Mouse (Mus musculus): ENCODE measurements around the gene Luc7l3. TPM values are rescaled to one million over a fixed set of nuclear protein-coding genes. Genes with fewer than 3 reads are reported as not detected.
A peak's percentile ranks its signal among the peaks of the same experiment; 100 is the strongest.

Gene Luc7l3
- polyA plus RNA-seq, 1 experiment from 2014 or later: 99.2 TPM

GRCm38 (mm10) chr11:94290062-94290740 is 31.6 kb downstream of the Luc7l3 start:
- WGBS (ENCODE audit: missing documents): 94% methylated on average over 10 of the region's 10 CpGs
- Histone ChIP-seq H3K36me3 (ENCODE audit: inconsistent target) (peaks cover 88% of the 10 kb centered on the region), H3K79me2 (ENCODE audit: inconsistent target) (peaks cover 6% of the 10 kb centered on the region; the same call in 1 of the 2 replicates), H3K27ac (no peak overlapping the region), H3K4me3 (ENCODE audit: inconsistent target) (no peak overlapping the region)

- Histone ChIP-seq H3K27ac (no peak overlapping the region), H3K36me3 (ENCODE audit: inconsistent target) (peaks cover 59% of the 10 kb centered on the region)
- 95% methylated on average over 5 of the region's 5 CpGs for WGBS (ENCODE audit: missing documents)
Measured at GRCm38 (mm10) chr11:94287105-94287504, 34.7 kb downstream of the Luc7l3 start.

GRCm38 (mm10) chr11:94285886-94286574 is 35.8 kb downstream of the Luc7l3 start:
- no peak overlapping the region for H3K4me3 ChIP-seq (ENCODE audit: inconsistent target)
- 91% methylated on average over 11 of the region's 11 CpGs for WGBS (ENCODE audit: missing documents)
- peaks cover 49% of the 10 kb centered on the region for H3K36me3 ChIP-seq (ENCODE audit: inconsistent target)
- no peaks in the 10 kb centered on the region for H3K79me2 ChIP-seq (ENCODE audit: inconsistent target)
- H3K27ac ChIP-seq: no peak overlapping the region

More at GRCm38 (mm10) chr11:94287105-94287504, 34.7 kb downstream of the Luc7l3 start:
- no peaks in the 10 kb centered on the region; the same call in 1 of the 2 replicates for H3K79me2 ChIP-seq (ENCODE audit: inconsistent target)
- no peak overlapping the region for H3K4me3 ChIP-seq (ENCODE audit: inconsistent target)

- peaks cover 25% of the 10 kb centered on the region for H3K36me3 ChIP-seq (ENCODE audit: inconsistent target)
- 99% methylated on average over 6 of the region's 6 CpGs for WGBS (ENCODE audit: missing documents)
- H3K27ac ChIP-seq: no peak overlapping the region
- H3K4me3 ChIP-seq (ENCODE audit: inconsistent target): no peak overlapping the region
- H3K79me2 ChIP-seq (ENCODE audit: inconsistent target): no peaks in the 10 kb centered on the region
Measured at GRCm38 (mm10) chr11:94283536-94284099, 38.2 kb downstream of the Luc7l3 start.

GRCm38 (mm10) chr11:94282291-94282690 is 39.5 kb downstream of the Luc7l3 start:
- WGBS (ENCODE audit: missing documents): 84% methylated on average over 3 of the region's 5 CpGs
- no peaks in the 10 kb centered on the region for H3K79me2 ChIP-seq (ENCODE audit: inconsistent target)
- H3K36me3 ChIP-seq (ENCODE audit: inconsistent target): peaks cover 12% of the 10 kb centered on the region
- H3K27ac ChIP-seq: no peak overlapping the region
- no peak overlapping the region for H3K4me3 ChIP-seq (ENCODE audit: inconsistent target)

- no peak within 1 kb of the TSS for H3K27ac ChIP-seq
- 81% methylated on average over 11 of the region's 11 CpGs for WGBS (ENCODE audit: missing documents)
Measured at GRCm38 (mm10) chr11:94281199-94282181, 40.3 kb downstream of the Luc7l3 start, which contains the start of gene Gm21885. Gene Gm21885 (plus strand): TSS chr11:94281873.

GRCm38 (mm10) chr11:94276869-94277337 is 44.9 kb downstream of the Luc7l3 start:
- no peaks in the 10 kb centered on the region for H3K36me3 ChIP-seq (ENCODE audit: inconsistent target)
- WGBS (ENCODE audit: missing documents): 7% methylated on average over 20 of the region's 20 CpGs
- peak overlapping the region; percentile 11; the same call in 1 of the 2 replicates for H3K4me3 ChIP-seq (ENCODE audit: inconsistent target)
- no peak overlapping the region for H3K27ac ChIP-seq
- H3K79me2 ChIP-seq (ENCODE audit: inconsistent target): no peaks in the 10 kb centered on the region

More at GRCm38 (mm10) chr11:94281199-94282181, 40.3 kb downstream of the Luc7l3 start, which contains the start of gene Gm21885:
- H3K36me3 ChIP-seq (ENCODE audit: inconsistent target): peaks cover 6% of the 10 kb centered on the region; the same call in 1 of the 2 replicates
- H3K4me3 ChIP-seq (ENCODE audit: inconsistent target): no peak within 1 kb of the TSS
- H3K79me2 ChIP-seq (ENCODE audit: inconsistent target): no peaks in the 10 kb centered on the region

GRCm38 (mm10) chr11:94275686-94276085 is 46.1 kb downstream of the Luc7l3 start:
- Histone ChIP-seq H3K79me2 (ENCODE audit: inconsistent target) (no peaks in the 10 kb centered on the region), H3K4me3 (ENCODE audit: inconsistent target) (no peak overlapping the region), H3K36me3 (ENCODE audit: inconsistent target) (no peaks in the 10 kb centered on the region), H3K27ac (no peak overlapping the region)
- WGBS (ENCODE audit: missing documents): 83% methylated on average over 2 of the region's 2 CpGs

- Histone ChIP-seq H3K27ac (no peak overlapping the region), H3K36me3 (ENCODE audit: inconsistent target) (no peaks in the 10 kb centered on the region), H3K4me3 (ENCODE audit: inconsistent target) (no peak overlapping the region), H3K79me2 (ENCODE audit: inconsistent target) (no peaks in the 10 kb centered on the region)
- WGBS (ENCODE audit: missing documents): 87% methylated on average over 7 of the region's 7 CpGs
Measured at GRCm38 (mm10) chr11:94275226-94275625, 46.6 kb downstream of the Luc7l3 start.

- H3K36me3 ChIP-seq (ENCODE audit: inconsistent target): no peaks in the 10 kb centered on the region
- H3K27ac ChIP-seq: no peak overlapping the region
- H3K79me2 ChIP-seq (ENCODE audit: inconsistent target): no peaks in the 10 kb centered on the region
- 87% methylated on average over 10 of the region's 10 CpGs for WGBS (ENCODE audit: missing documents)
- H3K4me3 ChIP-seq (ENCODE audit: inconsistent target): no peak overlapping the region
Measured at GRCm38 (mm10) chr11:94274206-94274867, 47.5 kb downstream of the Luc7l3 start.

GRCm38 (mm10) chr11:94272960-94273927 is 48.5 kb downstream of the Luc7l3 start:
- no peaks in the 10 kb centered on the region for H3K79me2 ChIP-seq (ENCODE audit: inconsistent target)
- H3K27ac ChIP-seq: no peak overlapping the region
- 96% methylated on average over 20 of the region's 21 CpGs for WGBS (ENCODE audit: missing documents)
- no peaks in the 10 kb centered on the region for H3K36me3 ChIP-seq (ENCODE audit: inconsistent target)
- H3K4me3 ChIP-seq (ENCODE audit: inconsistent target): no peak overlapping the region

- WGBS (ENCODE audit: missing documents): 74% methylated on average over 2 of the region's 2 CpGs
- no peak overlapping the region for H3K4me3 ChIP-seq (ENCODE audit: inconsistent target)
- H3K27ac ChIP-seq: no peak overlapping the region
Measured at GRCm38 (mm10) chr11:94271015-94271414, 50.8 kb downstream of the Luc7l3 start.

More at GRCm38 (mm10) chr11:94271015-94271414, 50.8 kb downstream of the Luc7l3 start:
- Histone ChIP-seq H3K36me3 (ENCODE audit: inconsistent target) (no peaks in the 10 kb centered on the region), H3K79me2 (ENCODE audit: inconsistent target) (no peaks in the 10 kb centered on the region)

Measured in macrophage (primary cell).